Mouse (Mus musculus) embryonic facial prominence, embryonic 11.5 days (tissue): ENCODE results near the gene Castor2. TPM values are rescaled to one million over a fixed set of nuclear protein-coding genes. Genes with fewer than 3 reads are reported as not detected.

Experiments
- polyA plus RNA-seq: library from polyadenylated mRNA; unstranded; fragments of >200 nt; fragmentation: Nextera tagmentation; extraction: Ambion mirVana; gene quantifications from 2 replicates; pipeline ENCODE4 v1.2.1, GENCODE M21; 2014

Castor2 gene
- polyA plus RNA-seq, 1 experiment from 2014 or later: 8.4 TPM

Other genes starting within 250 kb of the Castor2 start
- gene Rcc1l, start 77.1 kb downstream of the Castor2 start, polyA plus RNA-seq: 28.0 and 31.7 TPM in 2 replicates
- 5.4 and 5.7 TPM in 2 replicates for gene Gtf2ird2, start 84.3 kb downstream of the Castor2 start, polyA plus RNA-seq
- gene Ncf1, start 129.9 kb downstream of the Castor2 start, polyA plus RNA-seq: 2.1 and 2.5 TPM in 2 replicates
- gene Gtf2i, start 215.0 kb downstream of the Castor2 start, polyA plus RNA-seq: 186 and 193 TPM in 2 replicates